Mouse (Mus musculus): ENCODE data around the gene Atp1b3. TPM values are rescaled to one million over a fixed set of nuclear protein-coding genes. Genes with fewer than 3 reads are reported as not detected.
"Not testable (repeated sequence)": the region's sequence is repeated elsewhere in the genome, so short reads cannot be mapped to it uniquely, and the experiment has no call there.

The Atp1b3 gene
- polyA plus RNA-seq, 1 experiment from 2014 or later, result 162 TPM

DNA sequence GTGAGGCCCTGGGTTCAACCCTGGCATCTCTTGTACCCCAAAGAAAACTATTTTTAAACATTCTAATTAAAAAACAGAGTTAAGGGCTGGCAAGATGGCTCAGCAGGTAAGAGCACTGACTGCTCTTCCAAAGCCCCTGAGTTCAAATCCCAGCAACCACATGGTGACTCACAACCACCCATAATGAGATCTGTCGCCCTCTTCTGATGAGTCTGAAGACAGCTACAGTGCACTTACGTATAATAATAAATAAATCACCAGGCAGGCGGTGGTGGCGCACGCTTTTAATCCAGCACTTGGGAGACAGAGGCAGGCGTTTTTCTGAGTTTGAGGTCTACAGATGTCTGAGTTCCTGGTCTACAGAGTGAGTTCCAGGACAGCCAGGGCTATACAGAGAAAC lies 12.5 kb downstream of the Atp1b3 start:
- WGBS, result 94% methylated on average over 6 of the region's 6 CpGs
- not testable (repeated sequence) for H3K9me3 ChIP-seq; H3K4me1 ChIP-seq (replicated peaks)

DNA sequence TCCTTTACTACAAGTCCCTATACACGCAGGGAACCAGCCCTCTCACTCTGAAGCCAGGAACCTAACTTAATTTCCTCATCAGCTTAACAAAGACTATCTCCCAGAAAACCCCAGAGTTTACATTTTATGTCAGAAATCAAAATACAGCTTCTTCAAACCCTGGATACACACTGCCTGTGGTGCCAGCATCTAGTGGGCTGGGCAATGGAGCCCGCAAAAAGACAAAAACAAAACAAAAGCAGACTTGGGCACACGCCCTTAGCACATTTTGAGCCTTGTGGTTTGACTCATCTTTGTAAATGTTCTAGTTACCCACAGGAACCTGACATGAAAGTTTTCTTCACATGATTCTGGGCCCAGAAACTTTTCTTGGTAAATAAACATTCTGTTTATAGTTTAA lies 13.8 kb downstream of the Atp1b3 start:
- DNase-seq (ENCODE audit: low spot score), result no peak
- H3K27ac ChIP-seq, result no peak overlapping the region
- H3K9me3 ChIP-seq, result no peaks in the 10 kb centered on the region
- peaks cover 29% of the 10 kb centered on the region for H3K36me3 ChIP-seq
- H3K4me3 ChIP-seq, result no peak overlapping the region
- 0 out of 2 replicates have a peak, but pooled peaks cover 8% of the 10 kb centered on the region for H3K4me1 ChIP-seq (replicated peaks)
- 61% methylated on average over 3 of the region's 3 CpGs for WGBS
- H3K27me3 ChIP-seq (ENCODE audit: insufficient read depth, poor library complexity, severe bottlenecking), result no peaks in the 10 kb centered on the region

More for the DNA sequence above, 12.5 kb downstream of the Atp1b3 start:
- not testable (repeated sequence) for H3K27me3 ChIP-seq (ENCODE audit: insufficient read depth, poor library complexity, severe bottlenecking); DNase-seq (ENCODE audit: low spot score); H3K4me3 ChIP-seq; H3K27ac ChIP-seq
- peaks cover 26% of the 10 kb centered on the region for H3K36me3 ChIP-seq

DNA sequence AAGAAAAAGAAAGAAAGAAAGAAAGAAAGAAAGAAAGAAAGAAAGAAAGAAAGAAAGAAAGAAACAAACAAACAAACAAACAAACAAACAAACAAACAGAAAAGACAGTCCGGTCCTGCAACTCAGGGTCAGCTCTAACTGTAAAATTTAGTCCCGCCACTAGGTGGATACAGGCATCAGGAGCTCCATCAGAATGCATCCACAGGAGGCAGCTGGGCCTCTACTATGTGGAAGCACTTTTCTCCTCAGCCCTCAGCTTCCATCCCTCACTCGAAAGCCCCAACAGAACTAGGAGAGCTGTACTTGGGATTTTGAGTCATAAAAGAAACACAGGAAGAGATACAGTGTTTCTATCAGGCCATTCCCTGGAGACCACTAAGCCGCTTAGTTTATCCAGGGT lies 14.2 kb downstream of the Atp1b3 start:
- Histone ChIP-seq H3K27ac (no peak overlapping the region), H3K4me3 (no peak overlapping the region), H3K9me3 (no peaks in the 10 kb centered on the region), H3K27me3 (ENCODE audit: insufficient read depth, poor library complexity, severe bottlenecking) (no peaks in the 10 kb centered on the region), H3K36me3 (peaks cover 32% of the 10 kb centered on the region), H3K4me1 (replicated peaks) (0 out of 2 replicates have a peak, but pooled peaks cover 8% of the 10 kb centered on the region)
- WGBS, result 46% methylated on average over 4 of the region's 4 CpGs
- DNase-seq (ENCODE audit: low spot score), result peak; percentile 39

- no peak overlapping the region for H3K4me3 ChIP-seq
- DNase-seq (ENCODE audit: low spot score), result no peak
- no peak overlapping the region for H3K27ac ChIP-seq
- WGBS, result 90% methylated on average over 5 of the region's 5 CpGs
- no peaks in the 10 kb centered on the region for H3K9me3 ChIP-seq
- no peaks in the 10 kb centered on the region for H3K27me3 ChIP-seq (ENCODE audit: insufficient read depth, poor library complexity, severe bottlenecking)
- H3K4me1 ChIP-seq (replicated peaks), result 0 out of 2 replicates have a peak, but pooled peaks cover 6% of the 10 kb centered on the region
- peaks cover 38% of the 10 kb centered on the region for H3K36me3 ChIP-seq
Measured at GRCm38 (mm10) chr9:96348885-96349284, 15.4 kb downstream of the Atp1b3 start.

DNA sequence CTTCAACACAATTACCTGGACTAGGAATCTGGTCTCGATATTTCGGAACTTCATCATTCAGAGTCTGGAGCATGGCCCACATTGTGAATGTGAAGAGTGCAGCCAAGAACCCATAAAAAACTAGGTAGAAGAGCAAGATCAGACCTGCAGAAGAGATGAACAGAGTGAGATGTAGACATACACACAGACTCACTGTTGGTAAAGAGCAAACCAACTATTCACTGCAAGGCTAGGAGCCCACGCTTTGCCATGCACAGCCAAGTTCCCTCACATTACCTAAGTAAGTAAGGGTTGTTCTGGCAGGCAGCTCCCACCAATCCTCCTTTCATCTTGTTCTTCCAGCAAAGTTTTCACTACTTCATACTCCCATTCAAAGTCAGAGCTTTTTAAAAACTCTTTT lies 18.5 kb downstream of the Atp1b3 start:
- peaks cover 50% of the 10 kb centered on the region for H3K36me3 ChIP-seq
- H3K27me3 ChIP-seq (ENCODE audit: insufficient read depth, poor library complexity, severe bottlenecking), result no peaks in the 10 kb centered on the region
- DNase-seq (ENCODE audit: low spot score), result no peak
- 96% methylated on average over 3 of the region's 3 CpGs for WGBS
- H3K27ac ChIP-seq, result no peak overlapping the region
- H3K4me1 ChIP-seq (replicated peaks), result 0 out of 2 replicates have a peak, but pooled peaks cover 4% of the 10 kb centered on the region
- H3K4me3 ChIP-seq, result no peak overlapping the region
- no peaks in the 10 kb centered on the region for H3K9me3 ChIP-seq

DNA sequence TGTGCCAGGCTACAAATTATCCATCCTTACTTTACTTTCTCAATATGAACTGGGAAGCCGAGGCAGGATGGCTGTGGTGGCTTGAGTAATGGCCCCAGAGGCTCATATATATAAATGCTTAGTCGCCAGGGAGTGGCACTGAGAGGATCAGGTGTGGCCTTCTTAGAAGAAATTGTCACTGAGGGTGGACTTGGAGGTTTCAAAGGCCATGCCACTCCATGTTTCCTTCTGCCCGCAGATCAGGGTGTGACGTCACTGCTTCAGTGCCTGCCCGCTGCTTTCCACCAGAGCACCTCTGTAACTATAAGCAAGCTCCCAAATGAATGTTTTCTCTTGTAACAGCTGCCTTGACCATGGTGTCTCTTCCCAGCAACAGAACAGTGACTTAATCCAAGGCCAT lies 33.1 kb downstream of the Atp1b3 start:
- Histone ChIP-seq H3K36me3 (peaks cover 53% of the 10 kb centered on the region), H3K27me3 (ENCODE audit: insufficient read depth, poor library complexity, severe bottlenecking) (no peaks in the 10 kb centered on the region), H3K9me3 (no peaks in the 10 kb centered on the region), H3K27ac (no peak overlapping the region), H3K4me1 (replicated peaks) (no peaks in the 10 kb centered on the region), H3K4me3 (no peak overlapping the region)
- WGBS, result 92% methylated on average over 5 of the region's 5 CpGs
- no peak for DNase-seq (ENCODE audit: low spot score)

DNA sequence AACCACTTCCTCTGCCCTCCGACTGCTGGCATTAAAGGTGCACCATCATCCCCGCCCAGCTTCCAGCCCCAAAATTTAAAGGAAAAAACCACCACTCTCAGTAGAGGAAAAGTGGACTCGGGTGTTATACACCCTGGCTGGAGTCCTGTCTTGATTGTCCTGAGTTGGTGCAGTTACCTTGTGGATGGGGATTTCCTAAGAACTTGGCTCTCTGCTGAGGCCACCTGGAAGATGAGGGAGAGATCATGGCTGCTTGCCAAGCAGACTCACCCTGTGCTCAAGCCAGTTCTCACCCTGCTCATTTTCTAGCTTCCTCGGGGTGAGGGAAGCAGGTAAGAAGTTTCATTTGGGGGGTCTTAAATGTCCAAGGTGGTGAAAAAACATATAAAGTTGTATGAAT lies 36.0 kb downstream of the Atp1b3 start:
- no peak overlapping the region for H3K4me3 ChIP-seq
- no peak overlapping the region for H3K27ac ChIP-seq
- no peaks in the 10 kb centered on the region for H3K9me3 ChIP-seq
- H3K27me3 ChIP-seq (ENCODE audit: insufficient read depth, poor library complexity, severe bottlenecking), result no peaks in the 10 kb centered on the region
- DNase-seq (ENCODE audit: low spot score), result no peak
- H3K4me1 ChIP-seq (replicated peaks), result peaks cover 9% of the 10 kb centered on the region
- 93% methylated on average over 4 of the region's 4 CpGs for WGBS
- peaks cover 41% of the 10 kb centered on the region for H3K36me3 ChIP-seq

- peaks cover 39% of the 10 kb centered on the region for H3K36me3 ChIP-seq
- H3K4me1 ChIP-seq (replicated peaks), result peaks cover 9% of the 10 kb centered on the region
- DNase-seq (ENCODE audit: low spot score), result no peak
- no peak overlapping the region for H3K4me3 ChIP-seq
- no peaks in the 10 kb centered on the region for H3K27me3 ChIP-seq (ENCODE audit: insufficient read depth, poor library complexity, severe bottlenecking)
- H3K27ac ChIP-seq, result no peak overlapping the region
- no peaks in the 10 kb centered on the region for H3K9me3 ChIP-seq
- WGBS, result 85% methylated on average over 6 of the region's 6 CpGs
Measured at GRCm38 (mm10) chr9:96326496-96326923, 37.7 kb downstream of the Atp1b3 start.

GRCm38 (mm10) chr9:96324502-96324901 lies 39.7 kb downstream of the Atp1b3 start:
- H3K36me3 ChIP-seq, result peaks cover 50% of the 10 kb centered on the region
- H3K27me3 ChIP-seq (ENCODE audit: insufficient read depth, poor library complexity, severe bottlenecking), result no peaks in the 10 kb centered on the region
- no peaks in the 10 kb centered on the region for H3K9me3 ChIP-seq
- no peak overlapping the region for H3K4me3 ChIP-seq
- WGBS, result 59% methylated on average over 4 of the region's 4 CpGs
- H3K27ac ChIP-seq, result peak overlapping the region; percentile 36; the same call in 1 of the 2 replicates
- DNase-seq (ENCODE audit: low spot score), result peak; percentile 20
- H3K4me1 ChIP-seq (replicated peaks), result peaks cover 9% of the 10 kb centered on the region

- Histone ChIP-seq H3K27me3 (ENCODE audit: insufficient read depth, poor library complexity, severe bottlenecking) (no peaks in the 10 kb centered on the region), H3K4me3 (no peak overlapping the region), H3K9me3 (no peaks in the 10 kb centered on the region), H3K27ac (no peak overlapping the region), H3K36me3 (peaks cover 70% of the 10 kb centered on the region), H3K4me1 (replicated peaks) (peaks cover 9% of the 10 kb centered on the region)
- WGBS, result 92% methylated on average over 15 of the region's 15 CpGs
- no peak for DNase-seq (ENCODE audit: low spot score)
Measured at GRCm38 (mm10) chr9:96322411-96323152, 41.7 kb downstream of the Atp1b3 start.

DNA sequence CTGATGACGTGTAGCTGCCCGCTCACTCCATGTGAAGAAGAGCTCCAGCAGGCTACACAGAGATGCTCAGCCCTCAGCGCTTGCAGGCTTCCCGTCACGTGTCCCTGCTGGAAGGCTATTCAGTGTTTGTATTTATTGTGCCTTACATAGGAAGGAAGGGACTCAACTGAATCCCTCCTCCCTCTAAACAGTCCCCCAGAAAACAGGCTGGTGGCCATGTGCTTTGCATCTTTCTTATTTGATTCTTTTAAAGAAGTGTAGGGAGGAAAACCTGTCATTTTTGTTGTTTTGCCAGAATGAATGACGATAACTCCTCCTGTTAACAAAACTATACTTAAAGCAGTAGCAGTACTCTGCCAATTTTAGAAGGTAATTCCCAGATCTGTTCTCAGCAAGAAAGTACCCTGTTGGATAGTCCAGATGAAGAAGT lies 43.7 kb downstream of the Atp1b3 start:
- peaks cover 9% of the 10 kb centered on the region for H3K4me1 ChIP-seq (replicated peaks)
- no peaks in the 10 kb centered on the region for H3K9me3 ChIP-seq
- no peaks in the 10 kb centered on the region for H3K27me3 ChIP-seq (ENCODE audit: insufficient read depth, poor library complexity, severe bottlenecking)
- no peak overlapping the region for H3K4me3 ChIP-seq
- 89% methylated on average over 6 of the region's 6 CpGs for WGBS
- H3K36me3 ChIP-seq, result peaks cover 90% of the 10 kb centered on the region
- no peak overlapping the region for H3K27ac ChIP-seq
- no peak for DNase-seq (ENCODE audit: low spot score)

DNA sequence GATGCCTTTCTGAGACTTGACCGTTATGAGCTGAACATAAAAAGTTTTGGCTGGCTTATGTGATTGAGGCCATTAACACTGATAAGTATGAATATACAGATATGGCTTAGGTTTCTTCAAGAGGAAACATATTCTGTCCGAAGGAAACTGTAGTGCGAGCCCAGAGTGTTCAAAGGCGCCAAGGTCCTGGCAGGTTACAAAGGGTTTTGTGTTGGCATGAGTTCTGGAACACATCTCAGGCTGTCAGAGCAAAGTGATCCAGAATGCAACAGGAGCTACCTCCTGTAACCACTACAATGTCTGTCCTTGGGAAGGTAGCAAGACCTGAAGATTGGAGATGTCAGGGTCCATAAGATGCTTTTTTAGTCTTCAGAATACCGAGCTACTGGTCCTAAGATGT lies 44.9 kb downstream of the Atp1b3 start:
- no peaks in the 10 kb centered on the region for H3K9me3 ChIP-seq

DNA sequence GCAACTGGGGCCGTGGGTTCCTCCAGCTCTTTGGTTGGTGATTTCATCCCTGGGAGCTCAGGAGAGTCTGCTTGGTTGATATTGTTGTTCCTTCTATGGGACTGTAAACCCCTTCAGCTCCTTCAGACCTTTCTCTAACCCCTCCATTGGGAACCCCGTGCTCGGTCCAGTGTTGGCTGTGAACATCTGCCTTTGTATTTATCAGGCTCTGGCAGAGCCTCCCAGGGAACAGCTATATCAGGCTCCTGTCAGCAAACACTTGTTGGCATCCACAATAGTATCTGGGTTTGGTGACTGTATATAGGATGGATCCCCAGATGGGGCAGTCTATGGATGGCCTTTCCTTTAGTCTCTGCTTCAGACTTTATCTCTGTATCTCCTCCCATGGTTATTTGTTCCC lies 52.2 kb downstream of the Atp1b3 start:
- DNase-seq (ENCODE audit: low spot score), result no peak
- H3K9me3 ChIP-seq, result 0 out of 2 replicates have a peak, but pooled peaks cover 2% of the 10 kb centered on the region
- no peak overlapping the region for H3K4me3 ChIP-seq
- H3K27me3 ChIP-seq (ENCODE audit: insufficient read depth, poor library complexity, severe bottlenecking), result no peaks in the 10 kb centered on the region
- no peaks in the 10 kb centered on the region for H3K4me1 ChIP-seq (replicated peaks)
- 95% methylated on average over 3 of the region's 3 CpGs for WGBS
- H3K27ac ChIP-seq, result no peak overlapping the region
- peaks cover 100% of the 10 kb centered on the region for H3K36me3 ChIP-seq

More for the DNA sequence above, 44.9 kb downstream of the Atp1b3 start:
- Histone ChIP-seq H3K4me1 (replicated peaks) (peaks cover 3% of the 10 kb centered on the region), H3K4me3 (no peak overlapping the region), H3K36me3 (peaks cover 96% of the 10 kb centered on the region), H3K27ac (no peak overlapping the region), H3K27me3 (ENCODE audit: insufficient read depth, poor library complexity, severe bottlenecking) (no peaks in the 10 kb centered on the region)
- DNase-seq (ENCODE audit: low spot score), result no peak
- WGBS, result 92% methylated on average over 5 of the region's 5 CpGs

Measured in hindbrain, embryonic 10.5 days (tissue).